Mouse (Mus musculus) kidney, postnatal 10 days (tissue): ENCODE data around the gene Fam228a.
"Not testable (repeated sequence)": the region's sequence is repeated elsewhere in the genome, so short reads cannot be mapped to it uniquely, and the experiment has no call there.

ENCODE experiments used
- DNase-seq: peaks from one replicate; pipeline ENCODE4 v3.0.0; 2021; ENCODE audit warnings: mixed read lengths

Fam228a gene

DNA sequence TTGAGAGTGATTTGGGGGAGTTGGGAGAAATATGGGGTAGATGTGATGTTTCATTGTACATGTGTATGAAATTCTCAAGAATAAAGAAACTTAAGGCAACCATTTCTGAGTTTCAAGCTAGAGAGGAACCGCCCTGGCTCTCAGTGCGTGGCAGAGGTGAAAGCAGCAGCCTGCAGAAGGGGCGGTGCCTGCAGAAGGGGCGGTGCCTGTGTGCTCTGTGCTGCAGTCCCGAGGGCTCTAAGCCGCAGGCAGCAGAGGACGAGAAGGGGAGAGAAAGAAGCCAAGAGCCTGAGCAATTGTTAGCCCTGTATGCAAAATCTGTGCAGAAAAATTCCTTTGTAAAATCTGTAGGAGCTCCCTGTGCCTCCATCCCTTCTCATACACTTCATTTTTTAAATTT lies 20.8 kb downstream of the Fam228a start:
- DNase-seq: peak; percentile 31

DNA sequence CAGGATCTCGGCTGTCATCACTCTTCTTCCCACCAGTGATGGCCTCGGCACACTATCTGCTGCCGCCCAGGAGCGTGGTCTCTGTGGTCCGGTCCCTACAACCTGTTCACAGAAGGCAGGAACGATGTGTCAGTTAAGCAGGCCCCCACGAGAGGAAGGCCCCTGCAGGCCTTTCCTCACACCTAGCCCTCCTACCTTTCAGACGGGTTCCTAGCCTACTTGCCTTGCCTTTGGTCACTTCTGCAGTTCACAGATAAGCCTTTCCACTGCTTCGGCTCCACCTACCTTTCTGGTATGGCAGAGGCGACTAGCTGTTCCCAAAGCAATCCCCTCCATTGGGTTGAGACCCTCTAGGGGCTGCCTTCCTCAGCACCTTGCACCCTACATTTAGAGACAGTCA lies 22.6 kb downstream of the Fam228a start:
- no peak for DNase-seq

DNA sequence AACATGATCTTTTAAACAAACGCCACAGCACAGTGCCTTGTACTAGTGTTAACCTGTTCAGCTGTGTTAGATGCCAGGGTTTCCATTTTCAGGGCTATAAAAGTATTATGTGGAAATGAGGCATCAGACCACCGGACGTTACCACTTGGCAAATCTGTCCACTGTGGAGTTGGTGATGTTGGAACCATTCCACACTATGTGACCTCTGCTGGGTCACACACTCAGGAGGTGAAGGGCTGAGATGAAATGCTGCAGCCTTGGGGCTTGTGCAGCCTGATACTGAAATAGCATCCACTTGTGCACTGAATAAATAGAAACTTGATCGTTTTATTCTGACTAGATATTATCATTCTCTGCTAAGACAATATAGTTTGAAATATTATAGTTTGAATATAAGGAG lies 24.9 kb downstream of the Fam228a start:
- DNase-seq: no peak

DNA sequence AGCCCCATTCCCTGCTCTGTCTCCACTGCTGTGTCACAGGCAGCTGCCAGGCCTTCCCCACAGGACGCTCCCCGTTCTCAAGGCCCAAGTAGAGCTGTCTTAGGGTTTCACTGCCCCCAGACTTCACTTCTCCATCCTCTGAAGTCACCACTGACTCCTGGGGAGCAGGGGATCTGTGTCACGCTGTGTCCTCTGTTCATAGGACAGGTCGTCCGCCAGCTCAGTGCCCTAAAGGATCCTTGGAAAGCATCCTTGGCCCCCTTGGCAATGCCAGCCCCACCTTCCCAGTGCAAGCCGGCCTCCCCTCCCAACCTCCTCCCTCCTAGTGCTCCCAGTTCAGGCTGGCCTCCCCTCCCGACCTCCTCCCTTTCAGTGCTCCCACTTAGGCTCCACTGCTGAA lies 28.3 kb downstream of the Fam228a start:
- no peak for DNase-seq

DNA sequence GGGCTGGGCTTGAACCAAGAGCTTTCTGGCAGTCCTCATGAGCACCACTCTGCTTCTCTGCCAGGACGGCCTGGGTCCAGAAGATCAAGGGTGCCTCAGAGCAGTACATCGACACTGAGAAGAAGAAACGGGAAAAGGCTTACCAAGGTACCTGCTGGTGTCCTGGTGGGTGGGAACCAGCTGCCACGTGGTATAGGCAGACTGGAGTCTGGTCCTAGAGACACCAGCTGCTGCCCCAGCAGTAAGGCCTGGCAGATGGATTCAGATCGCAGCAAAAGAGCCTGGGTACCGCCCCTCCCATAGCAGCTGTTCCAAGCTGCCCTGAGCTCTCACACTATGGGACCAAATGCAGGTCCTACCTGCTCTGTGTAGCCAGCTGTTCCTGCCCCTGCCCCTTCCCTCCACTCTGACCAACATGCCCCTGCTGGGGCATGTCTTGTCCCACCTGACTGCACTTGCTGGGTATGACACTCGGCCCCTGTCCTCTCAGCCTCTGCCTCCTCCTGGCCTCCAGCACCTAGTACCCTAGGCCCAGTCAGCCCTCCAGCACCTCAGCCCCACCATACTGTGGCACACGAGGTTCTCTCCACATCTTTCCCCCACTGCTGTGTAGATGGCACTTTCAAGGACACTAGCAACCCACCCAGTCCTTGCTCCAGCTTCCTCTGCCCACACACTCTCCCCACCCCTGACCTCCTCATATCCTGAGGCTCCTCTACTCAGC lies 29.2 kb downstream of the Fam228a start:
- no peak for DNase-seq

DNA sequence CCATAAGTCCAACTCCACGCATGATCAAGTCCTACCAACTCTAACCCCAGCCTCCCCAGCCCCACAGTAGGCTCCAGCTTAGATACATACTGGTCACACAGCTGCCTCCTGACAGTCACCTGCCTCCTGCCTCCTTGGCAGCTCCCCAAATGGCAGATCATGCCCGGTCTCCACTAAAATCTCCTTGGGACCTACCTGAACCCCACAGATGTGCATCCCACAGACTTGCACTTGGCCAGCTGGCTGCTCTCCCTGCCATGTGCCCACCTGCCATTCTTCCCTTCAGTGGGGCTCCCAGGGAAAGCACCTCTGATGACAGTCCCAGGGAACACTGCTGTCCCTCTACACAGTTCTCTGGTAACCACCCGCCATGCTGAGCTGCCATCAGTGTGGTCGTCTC lies 29.9 kb downstream of the Fam228a start:
- no peak for DNase-seq

DNA sequence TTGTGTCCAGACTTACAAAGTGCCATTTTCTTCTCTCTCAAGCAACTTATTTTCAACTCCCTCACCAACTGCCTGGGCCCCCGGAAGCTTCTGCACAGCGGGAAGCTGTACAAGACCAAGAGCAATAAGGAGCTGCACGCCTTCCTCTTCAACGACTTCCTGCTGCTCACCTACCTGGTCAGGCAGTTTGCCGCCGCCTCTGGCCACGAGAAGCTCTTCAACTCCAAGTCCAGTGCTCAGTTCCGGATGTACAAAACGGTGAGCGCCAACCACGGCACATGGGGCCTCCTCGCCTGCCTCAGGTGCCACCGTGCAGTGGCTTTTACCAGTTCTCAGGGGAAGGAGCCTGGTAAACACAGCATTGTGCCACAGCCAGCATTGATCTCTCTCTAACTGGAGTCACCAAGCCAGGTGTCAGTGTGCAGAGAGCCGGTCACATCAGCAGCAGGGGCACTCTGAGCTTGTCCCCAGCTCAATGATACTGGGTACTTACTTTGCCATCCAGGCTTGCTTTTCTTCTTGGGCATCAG lies 30.7 kb downstream of the Fam228a start:
- no peak for DNase-seq

DNA sequence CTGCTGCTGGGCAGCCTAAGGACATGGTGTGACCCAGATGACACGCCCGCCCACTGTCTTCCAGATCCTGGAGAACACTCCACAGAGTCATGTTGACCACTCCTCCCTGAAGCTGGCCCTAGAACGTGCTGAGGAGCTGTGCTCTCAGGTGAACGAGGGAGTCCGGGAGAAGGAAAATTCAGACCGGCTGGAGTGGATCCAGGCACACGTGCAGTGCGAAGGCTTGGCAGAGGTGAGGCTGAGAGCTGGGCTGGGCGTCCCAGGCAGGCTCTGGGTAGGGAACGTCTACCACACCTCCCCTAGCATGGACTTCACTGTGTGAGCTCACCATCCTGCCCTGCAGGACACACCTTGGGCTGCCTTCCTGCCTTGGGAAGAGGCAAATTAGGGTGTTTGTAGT lies 31.3 kb downstream of the Fam228a start:
- DNase-seq: no peak

DNA sequence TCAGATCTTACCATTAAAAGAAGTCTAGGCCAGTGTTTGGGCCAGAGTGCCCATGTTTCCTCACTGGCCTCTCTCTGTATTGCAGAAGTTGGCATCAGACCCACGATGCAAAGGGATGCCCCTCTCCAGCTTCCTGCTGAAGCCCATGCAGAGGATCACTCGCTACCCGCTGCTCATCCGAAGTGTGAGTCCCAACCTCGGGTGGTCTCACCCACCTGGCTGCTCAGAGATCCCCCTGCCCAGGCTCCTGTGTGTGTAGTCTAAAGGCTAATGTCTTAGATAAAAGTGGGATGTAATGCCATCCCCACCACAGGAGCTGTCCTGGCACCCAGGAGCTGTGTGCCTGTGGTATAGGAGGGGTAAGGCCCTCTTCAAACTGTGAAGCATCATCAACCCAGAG lies 32.1 kb downstream of the Fam228a start:
- DNase-seq: no peak

DNA sequence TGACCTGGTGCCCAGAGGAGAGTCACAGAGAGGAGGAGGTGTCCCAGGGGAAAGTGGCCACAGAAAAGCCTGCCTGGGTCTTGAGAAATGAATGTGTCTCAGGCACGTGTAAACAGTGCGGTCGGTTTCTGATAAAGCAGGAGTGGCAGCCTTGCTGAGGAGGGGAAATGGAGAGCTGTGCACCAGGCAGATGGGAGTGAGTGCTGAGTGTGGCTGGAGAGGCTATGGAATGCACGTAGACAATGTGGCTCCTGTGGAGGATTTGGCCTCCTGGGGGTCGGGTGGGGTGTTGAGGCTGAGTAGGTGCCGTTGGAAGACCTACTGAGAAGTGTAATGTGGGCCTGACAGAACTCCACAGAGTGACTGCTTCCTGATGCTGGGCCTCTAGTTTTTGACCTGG lies 32.6 kb downstream of the Fam228a start:
- not testable (repeated sequence) for DNase-seq

DNA sequence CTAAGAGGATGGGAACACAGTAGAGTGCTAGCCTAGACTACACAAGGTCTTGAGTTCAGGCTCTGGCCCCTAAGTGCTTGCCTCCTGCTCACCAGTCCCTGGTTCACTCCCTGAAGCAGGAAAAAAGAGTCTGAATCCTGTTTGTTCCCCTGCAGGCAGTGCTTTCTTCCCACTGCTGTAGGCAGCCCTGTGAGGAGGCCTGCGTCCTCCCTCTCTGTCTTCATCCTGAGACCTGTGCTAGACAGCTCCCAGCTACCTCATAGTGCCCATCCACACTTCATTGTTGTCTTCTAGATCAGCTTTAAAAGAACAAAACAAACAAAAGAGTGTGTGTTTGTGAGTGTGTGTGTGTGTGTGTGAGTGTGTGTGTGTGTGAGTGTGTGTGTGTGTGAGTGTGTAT lies 43.7 kb downstream of the Fam228a start:
- DNase-seq: no peak

DNA sequence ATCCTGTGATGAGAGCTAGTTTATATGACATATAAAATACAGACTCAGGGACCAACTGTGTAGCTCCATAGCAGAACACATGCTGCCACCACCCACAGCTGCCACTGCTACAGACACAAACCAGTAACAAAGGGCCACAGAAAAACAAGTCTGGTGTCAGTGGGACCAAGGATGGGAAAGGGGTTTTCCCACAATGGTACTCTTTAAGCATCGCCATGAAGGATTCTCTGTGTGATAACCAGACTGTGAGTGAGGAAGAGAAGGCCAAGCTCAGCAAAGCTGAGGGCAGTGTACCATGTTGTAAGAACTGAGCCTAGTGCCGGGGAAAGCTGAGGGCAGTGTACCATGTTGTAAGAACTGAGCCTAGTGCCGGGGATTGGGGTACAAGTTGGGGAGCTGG lies 47.0 kb downstream of the Fam228a start:
- DNase-seq: no peak

DNA sequence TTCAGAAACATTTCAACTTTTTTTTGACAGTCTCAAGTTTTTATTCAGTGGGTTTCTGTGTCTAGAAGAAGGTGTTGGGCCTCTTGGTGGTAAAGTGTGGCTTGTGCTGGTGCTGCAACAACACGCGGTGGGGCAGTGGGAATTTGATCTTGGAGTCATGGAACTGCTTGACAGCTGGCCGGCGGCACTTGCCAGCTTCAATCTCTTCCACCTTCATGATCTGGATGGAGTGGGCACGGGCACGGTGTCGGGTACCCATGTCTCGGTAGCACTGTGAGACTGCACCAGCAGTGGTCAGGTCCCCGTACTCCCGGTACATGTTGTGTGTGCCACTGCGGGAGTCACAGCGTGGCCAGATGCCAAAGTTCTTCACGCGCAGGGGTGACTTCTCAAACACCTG lies 48.9 kb downstream of the Fam228a start:
- DNase-seq: no peak

DNA sequence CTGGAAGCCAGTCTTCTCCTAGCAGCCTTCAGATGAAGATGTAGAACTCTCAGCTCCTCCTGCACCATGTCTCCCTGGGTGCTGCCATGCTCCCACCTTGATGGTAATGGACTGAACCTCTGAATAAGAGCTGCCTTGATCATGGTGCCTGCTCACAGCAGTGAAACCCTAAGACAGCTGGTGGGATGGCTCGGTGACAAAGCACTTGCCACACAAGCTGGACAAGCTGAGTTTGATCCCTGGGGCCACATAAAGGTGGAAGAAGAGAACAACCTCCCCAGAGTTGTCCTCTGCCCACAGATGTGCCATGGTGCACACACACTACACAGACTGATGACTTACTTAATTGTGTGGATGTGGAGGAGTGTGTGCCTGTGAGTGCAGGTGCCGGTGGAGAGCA lies 49.8 kb downstream of the Fam228a start:
- DNase-seq: no peak

DNA sequence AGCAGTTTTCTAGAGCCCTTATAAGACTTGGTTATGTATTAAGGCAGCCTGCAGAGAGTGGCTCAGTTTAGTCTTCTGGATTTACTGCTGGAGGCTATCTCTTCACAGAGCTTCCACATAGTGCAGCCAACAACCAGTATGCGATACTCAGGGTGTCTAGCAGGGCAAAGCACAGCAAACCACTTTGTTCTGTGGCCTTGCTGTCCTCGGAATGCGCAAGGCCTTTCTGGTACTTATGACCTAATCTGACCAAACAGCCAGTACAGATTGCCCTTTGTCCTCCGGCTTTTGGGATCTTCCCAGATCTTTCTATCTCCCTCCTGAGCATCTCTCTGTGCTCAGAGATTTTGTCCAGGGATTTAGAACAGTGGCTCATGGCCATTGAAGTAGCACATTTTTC lies 52.8 kb downstream of the Fam228a start:
- no peak for DNase-seq

DNA sequence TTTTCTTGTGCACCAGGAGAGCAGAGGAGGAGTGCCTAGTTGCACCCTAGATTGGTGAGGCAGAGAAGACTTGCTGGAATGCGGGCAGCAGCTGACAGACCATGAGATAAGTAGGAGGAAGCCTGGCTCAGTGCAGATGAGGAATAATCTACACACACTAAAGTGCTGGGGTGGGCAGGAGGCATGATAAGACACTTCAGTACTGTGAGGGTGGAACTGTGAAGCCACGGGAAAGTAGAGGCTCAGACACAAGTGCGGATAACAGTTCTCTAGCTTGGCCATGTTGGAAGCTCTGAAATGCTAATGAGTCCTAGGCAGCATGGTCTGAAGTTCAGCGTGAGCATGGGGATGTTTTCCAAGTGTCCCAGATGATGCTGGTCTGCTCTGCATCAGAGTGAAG lies 58.3 kb downstream of the Fam228a start:
- DNase-seq: no peak

DNA sequence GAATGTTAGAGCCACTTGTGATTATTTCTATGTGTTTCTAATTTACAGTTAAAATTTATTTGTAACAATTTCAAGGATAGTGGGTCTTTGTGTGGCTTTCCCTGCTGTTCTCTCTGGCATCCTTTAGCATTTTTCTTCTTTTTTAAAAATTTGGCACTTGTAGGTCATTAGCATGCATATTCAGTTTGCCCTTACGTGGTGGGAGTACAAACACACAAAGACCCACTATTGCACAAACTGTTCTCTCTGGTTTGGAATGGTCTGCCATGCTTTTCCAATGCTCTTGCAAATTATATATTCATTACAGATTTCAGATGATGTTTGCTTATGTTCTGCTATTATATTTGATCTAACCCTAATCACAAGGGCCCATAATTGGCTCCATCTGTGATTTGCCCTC lies 61.9 kb downstream of the Fam228a start:
- no peak for DNase-seq

DNA sequence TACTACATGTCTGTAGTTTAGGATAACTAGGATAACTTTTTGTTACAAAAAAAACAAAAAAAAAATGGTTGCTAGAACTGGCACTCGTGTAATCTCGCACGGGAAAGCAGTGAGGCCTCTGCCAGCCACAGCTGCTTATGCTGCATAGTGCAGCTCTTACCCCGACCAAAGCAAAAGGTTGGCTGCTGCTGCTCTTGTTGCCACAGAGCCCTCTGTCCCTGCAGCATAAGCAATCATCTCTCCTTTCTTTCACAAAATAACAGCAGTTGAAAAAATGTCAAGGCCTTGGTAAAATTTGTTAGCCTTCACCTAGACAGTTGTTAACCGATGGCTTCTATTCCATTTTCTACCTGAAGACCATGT lies 72.6 kb downstream of the Fam228a start:
- no peak for DNase-seq

DNA sequence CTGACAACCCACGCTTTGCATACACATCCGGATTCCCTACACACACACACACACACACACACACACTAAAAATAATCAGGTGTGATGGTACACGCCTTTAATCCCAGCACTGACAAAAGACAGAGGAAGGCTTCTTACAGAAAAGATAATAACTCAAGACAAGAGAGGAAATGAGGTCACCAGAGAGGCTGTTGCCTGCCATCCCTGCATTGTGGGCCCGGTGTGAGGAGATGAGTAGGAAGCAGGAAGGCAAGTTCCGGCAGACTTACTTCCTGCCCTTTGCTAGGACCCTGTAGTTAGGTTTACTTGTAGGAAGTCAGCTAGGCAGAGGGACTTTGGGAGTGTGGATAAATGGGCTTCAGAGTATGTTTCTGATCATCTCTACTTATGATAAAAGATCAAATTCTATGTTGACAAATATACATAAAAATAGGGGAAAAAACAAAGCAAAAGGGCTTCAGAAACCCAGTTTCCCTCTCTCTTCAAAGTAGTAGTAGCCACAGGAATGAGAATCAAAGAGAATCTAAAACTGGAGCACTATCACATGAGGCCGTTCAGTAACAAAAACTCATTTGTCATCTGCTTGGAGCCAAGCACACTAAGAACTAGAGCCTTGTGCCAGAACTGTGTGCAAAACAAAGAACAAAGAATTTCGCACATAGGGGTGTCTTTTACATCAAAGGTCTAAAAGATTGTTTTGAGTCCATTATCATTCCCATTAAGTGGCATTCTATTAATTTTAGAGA lies 73.1 kb downstream of the Fam228a start:
- DNase-seq: peak; percentile 31
